Mouse (Mus musculus) hindbrain, embryonic 10.5 days (tissue): ENCODE measurements around the gene Erbin. TPM values are rescaled to one million over a fixed set of nuclear protein-coding genes. Genes with fewer than 3 reads are reported as not detected.

ENCODE experiments used
- DNase-seq: peaks from one replicate; pipeline ENCODE4 v3.0.0-alpha.2; 2017; ENCODE audit warnings: low spot score
- H3K27ac ChIP-seq: fragments of 300-500 bp; sonication (generic); 2 replicates; pipeline ENCODE4 v1.5.1; 2016; ENCODE audit warnings: mild to moderate bottlenecking, moderate library complexity
- H3K27me3 ChIP-seq: fragments of 300-500 bp; sonication (generic); 2 replicates; pipeline ENCODE4 v1.6.1; 2016; ENCODE audit warnings: mild to moderate bottlenecking; ENCODE audit not compliant: poor library complexity, insufficient read depth, severe bottlenecking
- H3K36me3 ChIP-seq: fragments of 300-500 bp; sonication (generic); 2 replicates; pipeline ENCODE4 v1.6.1; 2016; ENCODE audit warnings: mild to moderate bottlenecking, moderate library complexity
- H3K4me1 ChIP-seq: fragments of 300-500 bp; sonication (generic); replicated peaks from 2 replicates; pipeline ENCODE4 v1.6.1; 2016; ENCODE audit warnings: mild to moderate bottlenecking
- H3K4me3 ChIP-seq: fragments of 300-500 bp; sonication (generic); 2 replicates; pipeline ENCODE4 v1.5.1; 2016; ENCODE audit warnings: mild to moderate bottlenecking, moderate library complexity
- H3K9me3 ChIP-seq: fragments of 300-500 bp; sonication (generic); 2 replicates; pipeline ENCODE4 v1.6.1; 2016; ENCODE audit warnings: mild to moderate bottlenecking, moderate library complexity
- WGBS: fragments of 180-500 bp; shearing (Covaris S2); methylation state at CpG from one replicate; pipeline ENCODE4 v1.1.7; 2016; 5-methylcytosine and 5-hydroxymethylcytosine counted together
- polyA plus RNA-seq: library from polyadenylated mRNA; unstranded; fragments of >200 nt; fragmentation: Nextera tagmentation; extraction: Ambion mirVana; gene quantifications from 2 replicates; pipeline ENCODE4 v1.2.1, GENCODE M21; 2016

Erbin gene
- polyA plus RNA-seq, 1 experiment from 2014 or later, result 10.3 TPM

DNA sequence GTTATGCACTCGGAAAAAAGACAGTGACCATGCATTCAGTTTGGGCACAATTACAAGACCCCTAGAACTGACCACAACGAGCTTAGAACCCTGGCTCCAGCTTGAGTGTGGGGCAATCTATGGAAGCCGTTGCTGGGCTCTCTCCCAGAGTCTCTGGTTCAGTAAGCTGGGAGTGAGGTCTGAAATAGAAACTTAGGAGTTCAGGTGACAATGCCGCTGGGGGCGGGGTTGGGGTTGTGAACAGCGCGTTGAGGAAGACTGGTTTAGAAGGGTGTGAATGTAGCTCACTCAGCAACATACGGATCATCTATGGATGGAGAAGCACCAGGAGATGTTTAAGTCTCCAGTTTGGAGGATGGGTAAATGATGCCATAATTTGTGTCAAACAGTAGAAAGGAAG lies 143.2 kb downstream of the Erbin start:
- Histone ChIP-seq H3K9me3 (no peaks in the 10 kb centered on the region), H3K4me1 (peaks cover 10% of the 10 kb centered on the region), H3K27ac (no peak overlapping the region), H3K27me3 (no peaks in the 10 kb centered on the region), H3K36me3 (no peaks in the 10 kb centered on the region), H3K4me3 (no peak overlapping the region)
- 68% methylated on average over 8 of the region's 8 CpGs for WGBS
- no peak for DNase-seq

DNA sequence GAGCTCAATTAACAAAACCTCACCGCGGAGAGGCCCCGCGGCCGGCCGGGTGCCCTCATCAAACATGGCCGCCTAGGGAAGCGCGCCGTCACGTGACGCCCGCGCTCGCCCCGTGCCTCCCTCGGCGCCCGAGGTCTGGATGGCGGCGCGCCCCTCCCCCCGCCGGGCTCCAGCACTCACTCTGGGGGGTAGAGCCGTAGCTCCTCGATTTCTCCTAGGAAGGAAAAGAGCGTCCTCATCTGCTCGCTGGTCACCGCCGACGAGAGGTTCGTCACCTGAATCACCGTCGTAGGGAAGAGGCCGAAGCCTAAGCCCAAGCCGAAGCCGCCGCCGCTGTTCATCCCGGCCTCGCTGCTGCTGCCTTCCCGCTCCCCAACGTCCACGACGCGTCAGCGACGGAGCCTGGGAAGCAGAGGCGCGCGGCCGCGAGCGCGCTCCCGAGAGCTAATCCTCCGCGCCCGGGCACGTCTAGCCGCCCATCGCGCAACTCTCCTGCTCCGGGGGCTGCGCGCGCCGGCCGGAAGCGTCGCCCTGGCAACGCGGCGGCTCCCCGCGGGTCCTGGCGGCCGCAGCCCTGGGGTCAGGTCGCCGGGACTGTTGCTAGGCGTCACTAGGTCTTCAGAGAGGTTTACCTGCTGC lies 146.1 kb downstream of the Erbin start, which contains the start of gene Srek1:
Gene Srek1 (minus strand): TSS at position 490 of the 639 bp plus-strand sequence.
- H3K27me3 ChIP-seq, result no peaks in the 10 kb centered on the region
- peaks cover 8% of the 10 kb centered on the region for H3K36me3 ChIP-seq
- peak within 1 kb of the TSS; percentile 98 for H3K27ac ChIP-seq
- H3K9me3 ChIP-seq, result no peaks in the 10 kb centered on the region
- H3K4me1 ChIP-seq, result peaks cover 25% of the 10 kb centered on the region
- DNase-seq, result peak; percentile 97
- WGBS, result under 1% methylated on average over 81 of the region's 81 CpGs
- H3K4me3 ChIP-seq, result peak within 1 kb of the TSS; percentile 65

DNA sequence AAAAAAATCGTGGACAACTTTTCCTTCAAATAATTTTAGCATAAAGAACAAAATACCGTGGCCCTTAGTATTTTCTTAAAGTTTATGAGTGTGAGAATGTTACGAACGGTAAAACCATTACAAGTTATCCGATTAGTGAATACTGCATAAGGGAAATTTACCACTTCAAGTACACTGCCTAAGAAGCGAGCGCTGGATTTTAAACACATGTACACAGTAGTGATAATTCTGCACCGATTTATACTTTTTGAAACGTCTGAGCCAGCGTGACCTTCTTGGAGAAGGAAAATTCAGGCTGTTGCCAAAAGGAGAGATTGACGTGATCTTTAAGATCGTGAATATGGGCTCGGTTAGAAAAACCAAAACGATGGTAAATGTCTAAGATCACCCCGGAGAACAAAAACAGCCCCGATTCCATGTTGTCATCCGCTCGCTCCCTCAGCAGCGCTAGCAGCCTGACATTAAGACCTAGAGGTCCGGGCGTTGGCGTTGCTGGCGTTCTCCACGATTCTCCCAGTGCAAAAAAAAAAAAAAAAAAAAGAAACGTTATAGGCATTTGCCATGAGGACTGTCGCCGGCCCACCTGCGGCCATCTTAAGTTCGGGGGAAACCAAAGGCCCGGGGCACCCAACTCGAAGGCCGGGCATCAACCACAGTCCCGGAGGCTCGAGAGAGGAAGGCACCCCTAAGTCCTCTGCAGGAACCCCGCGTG lies 146.8 kb downstream of the Erbin start:
- DNase-seq, result no peak
- Histone ChIP-seq H3K27me3 (no peaks in the 10 kb centered on the region), H3K27ac (peak overlapping the region; percentile 98), H3K4me3 (peak overlapping the region; percentile 65), H3K4me1 (peaks cover 25% of the 10 kb centered on the region), H3K36me3 (peaks cover 14% of the 10 kb centered on the region), H3K9me3 (no peaks in the 10 kb centered on the region)
- 3% methylated on average over 36 of the region's 36 CpGs for WGBS

GRCm38 (mm10) chr13:103772917-103773316 lies 147.4 kb downstream of the Erbin start:
- H3K27ac ChIP-seq, result peak overlapping the region; percentile 98
- H3K27me3 ChIP-seq, result no peaks in the 10 kb centered on the region
- peak overlapping the region; percentile 65 for H3K4me3 ChIP-seq
- peaks cover 19% of the 10 kb centered on the region for H3K36me3 ChIP-seq
- WGBS, result 58% methylated on average over 5 of the region's 5 CpGs
- peaks cover 25% of the 10 kb centered on the region for H3K4me1 ChIP-seq
- no peaks in the 10 kb centered on the region for H3K9me3 ChIP-seq
- no peak for DNase-seq

GRCm38 (mm10) chr13:103770821-103771220 lies 149.5 kb downstream of the Erbin start:
- H3K4me1 ChIP-seq, result peaks cover 25% of the 10 kb centered on the region
- no peak for DNase-seq
- no peaks in the 10 kb centered on the region for H3K9me3 ChIP-seq

More at GRCm38 (mm10) chr13:103770821-103771220, 149.5 kb downstream of the Erbin start:
- H3K36me3 ChIP-seq, result peaks cover 39% of the 10 kb centered on the region
- H3K27me3 ChIP-seq, result no peaks in the 10 kb centered on the region
- no peak overlapping the region for H3K4me3 ChIP-seq
- H3K27ac ChIP-seq, result no peak overlapping the region

Other genes starting within 250 kb of the Erbin start
- 66.0 and 87.0 TPM in 2 replicates for gene Srek1, start 145.9 kb downstream of the Erbin start, polyA plus RNA-seq
- 15.8 and 19.3 TPM in 2 replicates for gene Nln, start 189.1 kb upstream of the Erbin start, polyA plus RNA-seq
- gene Sgtb, start 189.2 kb upstream of the Erbin start, polyA plus RNA-seq, result 12.4 and 22.1 TPM in 2 replicates